Mouse (Mus musculus) neural tube, embryonic 14.5 days (tissue): ENCODE measurements around the gene Rin2. TPM values are rescaled to one million over a fixed set of nuclear protein-coding genes. Genes with fewer than 3 reads are reported as not detected.

Source experiments
- ATAC-seq: fragments of 200-750 bp; cut with Nextera tagmentation; 2 replicates; pipeline ENCODE4 v1.8.0; 2017; ENCODE audit warnings: low read depth, mild to moderate bottlenecking, moderate TSS enrichment, moderate library complexity
- H3K27ac ChIP-seq: fragments of 300-500 bp; sonication (generic); 2 replicates; pipeline ENCODE4 v1.5.1; 2014; ENCODE audit warnings: low read depth, mild to moderate bottlenecking, control low read depth, low read length, moderate library complexity, mixed read lengths
- H3K27me3 ChIP-seq: fragments of 300-500 bp; sonication (generic); 2 replicates; pipeline ENCODE4 v1.6.1; 2014; ENCODE audit warnings: low read length; ENCODE audit not compliant: control insufficient read depth, insufficient read depth
- H3K36me3 ChIP-seq: fragments of 300-500 bp; sonication (generic); 2 replicates; pipeline ENCODE4 v1.6.1; 2014; ENCODE audit warnings: low read length, mixed read lengths; ENCODE audit not compliant: control insufficient read depth, insufficient read depth
- H3K4me1 ChIP-seq: fragments of 300-500 bp; sonication (generic); 2 replicates; pipeline ENCODE4 v1.6.1; 2014; ENCODE audit warnings: low read length; ENCODE audit not compliant: control insufficient read depth, insufficient read depth
- H3K4me2 ChIP-seq: fragments of 300-500 bp; sonication (generic); 2 replicates; pipeline ENCODE4 v1.6.1; 2014; ENCODE audit warnings: mild to moderate bottlenecking, low read depth, low read length, control low read depth
- H3K4me3 ChIP-seq: fragments of 300-500 bp; sonication (generic); 2 replicates; pipeline ENCODE4 v1.5.1; 2014; ENCODE audit warnings: low read depth, low read length, control low read depth, mixed read lengths
- H3K9ac ChIP-seq: fragments of 300-500 bp; sonication (generic); replicated peaks from 2 replicates; pipeline ENCODE4 v1.6.1; 2014; ENCODE audit warnings: low read depth, mild to moderate bottlenecking, control low read depth, low read length, mixed read lengths
- H3K9me3 ChIP-seq: fragments of 300-500 bp; sonication (generic); 2 replicates; pipeline ENCODE4 v1.6.1; 2016; ENCODE audit warnings: low read length; ENCODE audit not compliant: control insufficient read depth
- WGBS: fragments of 180-500 bp; shearing (Covaris S2); extraction: QIAGEN DNeasy Blood & Tissue Kit; methylation state at CpG from one replicate; pipeline ENCODE4 v1.1.7; 2014; 5-methylcytosine and 5-hydroxymethylcytosine counted together
- polyA plus RNA-seq: library from polyadenylated mRNA; unstranded; fragments of >200 nt; fragmentation: Nextera tagmentation; extraction: Ambion mirVana; gene quantifications from 2 replicates; pipeline ENCODE4 v1.2.1, GENCODE M21; 2014

The Rin2 gene
- polyA plus RNA-seq, 1 experiment from 2014 or later: 11.4 TPM

DNA sequence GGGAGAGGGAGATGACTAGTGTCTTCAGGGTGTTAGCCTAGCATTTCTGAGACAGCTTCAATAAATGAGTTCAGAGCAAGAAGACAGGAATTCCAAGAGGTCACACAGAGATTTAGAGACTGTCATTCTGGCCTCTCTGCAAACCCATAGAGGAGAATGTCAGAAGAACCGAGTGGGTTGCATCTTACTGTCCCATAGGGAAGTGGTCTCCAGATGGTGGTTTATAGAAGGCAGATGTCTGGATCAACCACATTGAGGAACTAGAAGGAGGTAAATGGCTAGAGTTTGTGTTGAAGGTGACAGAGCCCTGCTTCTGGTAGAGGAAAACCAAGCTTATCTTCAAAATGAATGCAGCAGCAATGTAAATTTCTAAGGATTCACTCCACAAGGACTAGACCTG, 61.5 kb downstream of the Rin2 start:
- Histone ChIP-seq H3K4me2 (no peak overlapping the region), H3K9ac (no peak overlapping the region), H3K27ac (no peak overlapping the region), H3K9me3 (no peaks in the 10 kb centered on the region), H3K4me1 (no peaks in the 10 kb centered on the region), H3K36me3 (no peaks in the 10 kb centered on the region), H3K27me3 (no peaks in the 10 kb centered on the region), H3K4me3 (no peak overlapping the region)
- WGBS: 90% methylated on average over 1 of the region's 1 CpGs
- ATAC-seq: no peak

DNA sequence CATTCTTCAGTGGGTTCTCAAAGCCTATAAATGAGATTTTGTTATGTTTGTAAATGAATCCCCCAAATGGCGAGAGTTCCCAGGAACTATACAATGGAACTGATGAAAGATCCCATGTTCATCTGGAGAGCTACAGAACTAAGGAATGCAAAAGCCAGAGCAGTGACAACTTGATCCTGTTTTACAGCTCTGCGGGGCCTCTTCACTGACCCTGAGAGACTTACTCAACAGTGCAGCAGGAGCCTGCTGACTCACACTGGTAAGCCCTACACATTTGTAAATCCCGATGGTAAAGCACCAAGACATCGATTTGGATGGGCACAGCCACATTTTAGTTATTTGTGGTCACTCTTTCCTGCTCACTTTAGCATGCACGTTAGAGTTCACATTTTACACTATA, 62.2 kb downstream of the Rin2 start:
- H3K9me3 ChIP-seq: no peaks in the 10 kb centered on the region
- ATAC-seq: no peak
- H3K27me3 ChIP-seq: no peaks in the 10 kb centered on the region
- no peak overlapping the region for H3K9ac ChIP-seq
- H3K4me3 ChIP-seq: no peak overlapping the region
- no peak overlapping the region for H3K4me2 ChIP-seq
- H3K4me1 ChIP-seq: no peaks in the 10 kb centered on the region
- no peak overlapping the region for H3K27ac ChIP-seq
- no peaks in the 10 kb centered on the region for H3K36me3 ChIP-seq
- WGBS: 35% methylated on average over 5 of the region's 5 CpGs

DNA sequence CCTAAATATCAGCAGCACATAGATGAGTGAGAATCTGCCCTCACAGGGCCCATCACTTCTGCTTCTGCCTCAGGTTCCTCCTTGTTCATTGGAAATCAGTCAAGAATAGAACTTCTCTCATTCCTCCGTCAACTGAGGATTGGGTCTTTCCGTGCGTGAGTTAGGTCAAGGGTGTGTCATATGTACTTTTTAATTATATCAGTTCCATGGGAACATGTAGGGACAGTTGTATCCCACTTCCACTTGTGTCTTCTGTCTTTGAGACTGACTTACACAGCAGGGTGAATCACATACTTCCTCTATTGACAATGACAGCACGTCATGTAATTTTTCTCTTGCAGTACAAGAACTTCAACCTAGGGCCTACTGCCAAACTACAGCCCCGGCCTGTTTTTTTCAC, 65.7 kb downstream of the Rin2 start:
- H3K27ac ChIP-seq: no peak overlapping the region
- no peaks in the 10 kb centered on the region for H3K4me1 ChIP-seq
- 95% methylated on average over 5 of the region's 5 CpGs for WGBS
- no peak overlapping the region for H3K9ac ChIP-seq
- no peaks in the 10 kb centered on the region for H3K27me3 ChIP-seq
- H3K9me3 ChIP-seq: no peaks in the 10 kb centered on the region
- no peak overlapping the region for H3K4me3 ChIP-seq
- no peak overlapping the region for H3K4me2 ChIP-seq
- no peaks in the 10 kb centered on the region for H3K36me3 ChIP-seq
- no peak for ATAC-seq

DNA sequence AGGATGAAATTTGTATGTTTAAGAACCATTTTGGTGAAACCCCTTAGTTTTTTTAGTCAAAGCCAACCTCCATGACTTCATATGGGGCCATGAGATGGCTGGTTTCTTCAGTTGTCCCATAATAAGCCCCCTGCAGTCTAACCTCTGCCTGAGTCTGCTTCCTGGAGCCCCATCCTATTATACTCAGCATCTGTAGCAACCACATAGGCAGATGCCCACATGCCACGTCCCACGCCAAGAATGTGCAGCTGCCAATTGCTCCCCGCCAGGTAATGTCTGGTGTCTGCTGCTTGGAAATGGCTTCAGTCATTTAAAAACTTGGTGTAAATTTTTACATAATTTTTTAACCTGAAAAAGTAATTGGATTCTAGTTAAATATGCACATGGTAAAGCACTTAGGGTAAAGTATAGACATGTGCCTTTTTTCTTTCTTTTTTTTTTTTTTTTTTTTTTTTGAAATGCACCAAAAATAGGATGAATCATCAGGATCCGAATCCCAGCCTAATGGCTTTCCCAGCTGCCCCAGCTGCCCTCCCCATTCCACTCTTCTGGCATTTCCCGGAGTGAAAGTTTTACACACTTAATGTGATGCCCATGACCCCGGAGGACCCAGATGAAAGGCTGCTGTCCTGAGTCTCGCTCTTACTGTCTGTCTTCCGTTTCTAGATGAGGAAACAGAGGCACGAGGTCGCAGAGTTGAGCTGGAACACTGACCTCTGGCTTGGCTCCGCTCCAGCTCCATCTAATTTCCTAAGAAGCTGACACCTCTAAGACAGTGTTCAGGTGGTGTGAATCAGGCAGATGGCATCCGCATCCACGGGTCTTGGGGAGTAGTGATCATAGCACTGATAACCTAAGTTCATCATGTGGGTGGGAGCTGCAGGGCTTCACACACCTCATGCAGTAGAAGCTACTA, 68.0 kb downstream of the Rin2 start:
- H3K27me3 ChIP-seq: no peaks in the 10 kb centered on the region
- WGBS: 78% methylated on average over 13 of the region's 13 CpGs
- no peak overlapping the region for H3K9ac ChIP-seq
- no peak for ATAC-seq
- no peak overlapping the region for H3K4me2 ChIP-seq
- no peak overlapping the region for H3K27ac ChIP-seq
- H3K4me1 ChIP-seq: no peaks in the 10 kb centered on the region
- H3K9me3 ChIP-seq: no peaks in the 10 kb centered on the region
- H3K4me3 ChIP-seq: no peak overlapping the region
- no peaks in the 10 kb centered on the region for H3K36me3 ChIP-seq

DNA sequence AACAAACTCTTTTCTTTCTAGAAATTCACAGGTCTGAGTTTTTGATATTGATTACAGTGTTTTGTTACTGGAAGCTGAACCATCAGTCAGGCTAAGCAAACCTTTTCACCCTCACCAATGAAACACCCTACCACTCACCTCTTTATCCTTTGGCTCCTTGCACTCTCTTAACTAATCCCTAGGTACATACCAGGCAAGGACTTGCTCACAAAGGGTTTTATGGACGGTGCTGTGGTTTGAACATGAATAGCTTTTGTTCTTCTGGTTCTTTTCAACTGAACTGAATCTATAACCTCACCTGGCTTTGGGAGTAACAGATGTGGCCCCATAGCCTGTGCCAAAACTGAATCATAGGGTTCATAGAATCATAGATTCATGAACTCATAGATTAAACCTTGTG, 71.4 kb downstream of the Rin2 start:
- H3K4me2 ChIP-seq: no peak overlapping the region
- 58% methylated on average over 1 of the region's 1 CpGs for WGBS

DNA sequence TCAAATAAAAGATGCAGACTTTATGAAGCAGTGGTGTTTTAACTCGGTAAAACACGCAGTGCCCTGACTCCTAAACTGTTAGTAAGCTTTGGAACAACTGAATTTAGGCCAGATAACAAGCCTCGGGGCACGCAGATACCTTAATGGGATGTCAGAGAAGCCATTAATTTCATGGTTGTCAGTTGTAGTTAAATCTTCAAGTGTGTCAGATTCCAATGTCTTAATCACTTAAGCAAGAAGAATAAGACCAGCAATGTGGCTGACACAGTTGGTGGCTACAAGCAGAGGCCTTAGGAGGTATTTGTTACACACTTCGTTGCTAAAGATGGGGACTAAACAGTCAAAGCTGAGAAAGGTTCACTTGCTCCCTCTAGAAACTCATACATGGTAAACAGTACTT, 74.6 kb downstream of the Rin2 start:
- no peak overlapping the region for H3K4me3 ChIP-seq
- 53% methylated on average over 5 of the region's 5 CpGs for WGBS
- no peaks in the 10 kb centered on the region for H3K36me3 ChIP-seq
- H3K9me3 ChIP-seq: no peaks in the 10 kb centered on the region
- ATAC-seq: no peak
- no peaks in the 10 kb centered on the region for H3K4me1 ChIP-seq
- no peak overlapping the region for H3K9ac ChIP-seq
- H3K4me2 ChIP-seq: no peak overlapping the region
- H3K27ac ChIP-seq: no peak overlapping the region
- H3K27me3 ChIP-seq: no peaks in the 10 kb centered on the region

More for the DNA sequence above, 71.4 kb downstream of the Rin2 start:
- Histone ChIP-seq H3K4me3 (no peak overlapping the region), H3K9ac (no peak overlapping the region), H3K36me3 (no peaks in the 10 kb centered on the region), H3K27me3 (no peaks in the 10 kb centered on the region), H3K4me1 (no peaks in the 10 kb centered on the region), H3K27ac (no peak overlapping the region), H3K9me3 (no peaks in the 10 kb centered on the region)
- no peak for ATAC-seq

DNA sequence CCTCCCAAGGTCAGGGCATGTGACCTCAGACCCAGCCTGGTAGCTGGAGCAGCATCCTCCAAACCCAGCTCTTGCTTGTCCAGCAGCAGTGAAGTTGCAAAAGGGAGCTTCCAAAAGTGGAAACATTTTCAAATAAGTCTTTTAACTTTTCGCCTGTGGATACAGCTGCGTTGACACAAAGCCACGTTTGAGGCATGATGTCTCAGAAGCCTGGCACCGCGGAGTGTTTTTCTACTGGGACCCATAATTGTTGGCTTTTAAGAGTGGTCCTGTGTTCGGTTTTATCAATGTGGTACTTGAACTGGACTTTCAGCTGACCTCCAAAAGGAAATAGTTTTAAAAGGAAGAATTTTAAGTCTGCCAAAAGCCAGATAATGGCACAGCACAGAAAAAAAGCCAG, 77.6 kb downstream of the Rin2 start:
- Histone ChIP-seq H3K27me3 (no peaks in the 10 kb centered on the region), H3K4me3 (no peak overlapping the region), H3K9ac (no peak overlapping the region), H3K36me3 (no peaks in the 10 kb centered on the region), H3K4me2 (no peak overlapping the region), H3K9me3 (no peaks in the 10 kb centered on the region), H3K4me1 (no peaks in the 10 kb centered on the region), H3K27ac (no peak overlapping the region)
- ATAC-seq: no peak
- WGBS: 82% methylated on average over 6 of the region's 6 CpGs

DNA sequence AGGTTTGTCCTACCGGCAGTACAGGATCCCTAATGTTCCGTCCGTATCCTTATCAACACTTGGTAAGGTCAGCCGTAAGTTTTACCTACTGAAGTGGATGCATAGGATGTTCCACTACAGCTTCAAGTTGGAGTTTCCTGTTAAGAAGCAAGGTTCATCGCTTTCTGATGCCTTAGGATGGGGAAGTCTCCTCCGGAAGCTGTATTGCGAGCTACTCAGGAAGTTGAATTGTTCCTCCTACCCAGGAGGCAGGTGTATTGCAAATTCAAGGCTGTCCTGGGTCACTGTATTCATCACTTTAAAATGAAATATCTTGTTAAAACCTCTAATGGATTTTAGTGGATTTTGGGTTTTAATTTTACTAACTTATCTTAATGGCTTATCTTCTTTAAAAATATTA, 79.0 kb downstream of the Rin2 start:
- Histone ChIP-seq H3K36me3 (no peaks in the 10 kb centered on the region), H3K27me3 (no peaks in the 10 kb centered on the region), H3K4me1 (no peaks in the 10 kb centered on the region), H3K4me3 (no peak overlapping the region), H3K4me2 (no peak overlapping the region), H3K9ac (no peak overlapping the region), H3K27ac (no peak overlapping the region), H3K9me3 (no peaks in the 10 kb centered on the region)
- 93% methylated on average over 7 of the region's 7 CpGs for WGBS
- no peak for ATAC-seq

DNA sequence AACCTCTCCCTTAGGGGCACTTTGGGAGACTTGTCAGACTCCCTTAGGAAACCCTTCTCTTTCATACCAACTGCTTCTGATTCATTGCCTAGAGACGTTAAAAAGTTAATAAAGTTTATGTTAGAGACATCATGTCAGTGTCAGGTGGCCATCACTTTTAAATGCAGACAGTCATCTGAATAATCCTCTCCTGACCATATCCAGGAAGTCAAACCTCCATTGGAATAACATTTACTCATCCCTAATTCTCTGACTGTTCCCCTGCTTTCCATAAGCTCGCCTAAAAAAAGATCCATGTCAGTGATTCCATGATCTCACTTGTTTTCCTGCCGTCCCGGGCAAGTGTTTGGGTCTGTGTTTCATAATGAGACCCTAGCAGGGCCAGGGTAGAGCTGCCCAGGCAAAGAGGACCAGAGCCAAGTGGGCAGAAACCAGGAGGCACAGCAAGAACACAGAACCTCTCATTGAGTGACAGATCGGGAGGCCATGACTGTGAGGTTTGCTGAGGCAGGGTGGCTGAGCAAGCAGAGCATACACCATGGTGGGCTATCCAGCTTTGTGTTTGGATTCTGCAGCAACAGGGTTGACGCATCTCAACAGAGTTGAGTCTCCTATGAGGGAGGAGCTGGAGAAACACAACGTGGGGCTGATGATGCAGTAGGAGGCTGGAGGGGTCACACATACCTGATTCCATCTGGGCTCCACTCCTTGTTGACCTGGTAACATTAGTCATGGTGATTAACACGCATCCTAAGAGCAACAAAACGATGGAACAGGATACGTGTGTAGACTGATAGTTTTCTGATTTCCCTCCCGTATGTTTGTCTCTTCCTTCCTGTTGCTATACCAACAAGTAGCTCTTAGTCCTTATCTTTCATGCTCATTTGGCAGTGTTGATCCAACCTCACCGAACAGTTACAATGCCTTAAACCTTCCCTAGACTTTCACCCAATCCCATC, 81.1 kb downstream of the Rin2 start:
- WGBS: 86% methylated on average over 12 of the region's 12 CpGs
- no peak overlapping the region for H3K4me3 ChIP-seq
- H3K9ac ChIP-seq: no peak overlapping the region
- ATAC-seq: no peak
- no peaks in the 10 kb centered on the region for H3K27me3 ChIP-seq
- H3K9me3 ChIP-seq: no peaks in the 10 kb centered on the region
- no peaks in the 10 kb centered on the region for H3K36me3 ChIP-seq
- H3K4me2 ChIP-seq: no peak overlapping the region
- no peaks in the 10 kb centered on the region for H3K4me1 ChIP-seq
- no peak overlapping the region for H3K27ac ChIP-seq
